Mouse (Mus musculus): ENCODE data around the gene Fbxo6. TPM values are rescaled to one million over a fixed set of nuclear protein-coding genes. Genes with fewer than 3 reads are reported as not detected.
"Not testable (repeated sequence)": the region's sequence is repeated elsewhere in the genome, so short reads cannot be mapped to it uniquely, and the experiment has no call there.

Gene Fbxo6
- polyA plus RNA-seq, 1 experiment: 34.0 TPM

- H3K27ac ChIP-seq (ENCODE audit: insufficient read depth, low read length): no peak overlapping the region
- 53% methylated on average over 9 of the region's 9 CpGs for WGBS
- H3K4me3 ChIP-seq (replicated peaks; ENCODE audit: insufficient read depth, low read depth, low read length): no peak overlapping the region
- peaks cover 12% of the 10 kb centered on the region for H3K4me1 ChIP-seq (ENCODE audit: control insufficient read depth, insufficient read depth, low read length)
- no peaks in the 10 kb centered on the region for H3K27me3 ChIP-seq (ENCODE audit: control insufficient read depth, insufficient read depth, low read length)
- no peak for DNase-seq
- TF ChIP-seq CTCF (IDR thresholded peaks at IDR 0.05; ENCODE audit: borderline replicate concordance, insufficient read depth, low read depth, low read length) (no peak), POLR2A (IDR thresholded peaks at IDR 0.05; ENCODE audit: borderline replicate concordance, insufficient read depth, low read length) (no peak)
Measured at GRCm38 (mm10) chr4:148120555-148120954, 31.4 kb downstream of the Fbxo6 start.

DNA sequence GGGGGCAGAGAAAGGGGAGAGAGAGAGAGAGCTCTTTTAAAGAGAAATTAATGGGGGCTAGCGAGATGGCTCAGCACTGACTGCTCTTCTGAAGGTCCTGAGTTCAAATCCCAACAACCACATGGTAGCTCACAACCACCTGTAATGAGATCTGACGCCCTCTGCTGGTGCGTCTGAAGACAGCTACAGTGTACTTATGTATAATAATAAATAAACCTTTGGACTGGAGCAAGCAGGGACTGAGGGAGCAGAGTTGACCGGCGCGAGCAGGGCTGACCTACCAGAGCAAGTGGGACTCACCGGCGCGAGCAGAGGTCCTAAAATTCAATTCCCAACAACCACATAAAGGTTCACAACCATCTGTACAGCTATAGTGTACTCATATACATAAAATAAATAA, 32.4 kb downstream of the Fbxo6 start:
- H3K4me1 ChIP-seq (ENCODE audit: control insufficient read depth, insufficient read depth, low read length): peaks cover 12% of the 10 kb centered on the region
- H3K4me3 ChIP-seq (replicated peaks; ENCODE audit: insufficient read depth, low read depth, low read length); DNase-seq; H3K27me3 ChIP-seq (ENCODE audit: control insufficient read depth, insufficient read depth, low read length); H3K27ac ChIP-seq (ENCODE audit: insufficient read depth, low read length): not testable (repeated sequence)
- 91% methylated on average over 9 of the region's 9 CpGs for WGBS

DNA sequence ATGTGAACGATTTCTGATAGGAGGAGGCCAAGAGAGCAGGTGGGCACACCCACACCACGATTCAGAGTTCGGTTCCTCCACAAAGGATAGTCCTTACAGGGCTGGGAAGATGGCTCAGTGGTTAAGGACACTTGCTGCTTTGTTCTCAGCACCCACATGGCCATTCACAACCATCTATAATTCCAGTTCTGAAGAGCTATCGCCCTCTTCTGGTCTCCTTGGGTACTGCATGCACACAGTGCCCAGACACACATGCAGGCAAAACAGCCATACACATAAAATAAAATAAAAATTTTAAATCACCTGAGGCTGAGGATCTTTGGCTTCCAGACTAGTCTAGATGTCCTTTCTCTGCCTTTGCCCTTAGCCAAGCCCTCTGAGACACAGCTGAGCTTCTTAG, 34.5 kb downstream of the Fbxo6 start:
- no peak overlapping the region for H3K27ac ChIP-seq (ENCODE audit: insufficient read depth, low read length)
- peaks cover 10% of the 10 kb centered on the region for H3K4me1 ChIP-seq (ENCODE audit: control insufficient read depth, insufficient read depth, low read length)
- H3K27me3 ChIP-seq (ENCODE audit: control insufficient read depth, insufficient read depth, low read length): no peaks in the 10 kb centered on the region
- WGBS: 75% methylated on average over 4 of the region's 4 CpGs
- no peak for DNase-seq
- H3K4me3 ChIP-seq (replicated peaks; ENCODE audit: insufficient read depth, low read depth, low read length): no peak overlapping the region
- TF ChIP-seq CTCF (IDR thresholded peaks at IDR 0.05; ENCODE audit: borderline replicate concordance, insufficient read depth, low read depth, low read length) (peak; percentile 19; the same call in 1 of the 2 replicates), POLR2A (IDR thresholded peaks at IDR 0.05; ENCODE audit: borderline replicate concordance, insufficient read depth, low read length) (no peak)

GRCm38 (mm10) chr4:148116657-148117056, 35.3 kb downstream of the Fbxo6 start:
- H3K27me3 ChIP-seq (ENCODE audit: control insufficient read depth, insufficient read depth, low read length): no peaks in the 10 kb centered on the region
- WGBS: 88% methylated on average over 4 of the region's 4 CpGs
- H3K27ac ChIP-seq (ENCODE audit: insufficient read depth, low read length): no peak overlapping the region
- H3K4me1 ChIP-seq (ENCODE audit: control insufficient read depth, insufficient read depth, low read length): peaks cover 5% of the 10 kb centered on the region; the same call in 1 of the 2 replicates
- no peak overlapping the region for H3K4me3 ChIP-seq (replicated peaks; ENCODE audit: insufficient read depth, low read depth, low read length)
- DNase-seq: no peak
- TF ChIP-seq POLR2A (IDR thresholded peaks at IDR 0.05; ENCODE audit: borderline replicate concordance, insufficient read depth, low read length) (no peak), CTCF (IDR thresholded peaks at IDR 0.05; ENCODE audit: borderline replicate concordance, insufficient read depth, low read depth, low read length) (peak; percentile 25; the same call in 1 of the 2 replicates)

GRCm38 (mm10) chr4:148115467-148115866, 36.5 kb downstream of the Fbxo6 start:
- no peak overlapping the region for H3K27ac ChIP-seq (ENCODE audit: insufficient read depth, low read length)
- TF ChIP-seq POLR2A (IDR thresholded peaks at IDR 0.05; ENCODE audit: borderline replicate concordance, insufficient read depth, low read length): no peak
- TF ChIP-seq CTCF (IDR thresholded peaks at IDR 0.05; ENCODE audit: borderline replicate concordance, insufficient read depth, low read depth, low read length): no peak
- H3K4me1 ChIP-seq (ENCODE audit: control insufficient read depth, insufficient read depth, low read length): no peaks in the 10 kb centered on the region
- peak in 1 of 2 experiments; percentile 31 for DNase-seq
- no peaks in the 10 kb centered on the region for H3K27me3 ChIP-seq (ENCODE audit: control insufficient read depth, insufficient read depth, low read length)
- 18% methylated on average over 15 of the region's 15 CpGs for WGBS
- H3K4me3 ChIP-seq (replicated peaks; ENCODE audit: insufficient read depth, low read depth, low read length): no peak overlapping the region

GRCm38 (mm10) chr4:148114758-148115391, 37.1 kb downstream of the Fbxo6 start:
- Histone ChIP-seq H3K27me3 (ENCODE audit: control insufficient read depth, insufficient read depth, low read length) (no peaks in the 10 kb centered on the region), H3K4me3 (replicated peaks; ENCODE audit: insufficient read depth, low read depth, low read length) (peak overlapping the region; percentile 3), H3K4me1 (ENCODE audit: control insufficient read depth, insufficient read depth, low read length) (no peaks in the 10 kb centered on the region), H3K27ac (ENCODE audit: insufficient read depth, low read length) (no peak overlapping the region)
- TF ChIP-seq POLR2A (IDR thresholded peaks at IDR 0.05; ENCODE audit: borderline replicate concordance, insufficient read depth, low read length) (no peak), CTCF (IDR thresholded peaks at IDR 0.05; ENCODE audit: borderline replicate concordance, insufficient read depth, low read depth, low read length) (peak; percentile 99)
- peak; percentile 79 to 90 for DNase-seq
- 7% methylated on average over 15 of the region's 15 CpGs for WGBS

GRCm38 (mm10) chr4:148112519-148112918, 39.4 kb downstream of the Fbxo6 start:
- TF ChIP-seq CTCF (IDR thresholded peaks at IDR 0.05; ENCODE audit: borderline replicate concordance, insufficient read depth, low read depth, low read length) (no peak), POLR2A (IDR thresholded peaks at IDR 0.05; ENCODE audit: borderline replicate concordance, insufficient read depth, low read length) (no peak)
- peaks cover 11% of the 10 kb centered on the region for H3K4me1 ChIP-seq (ENCODE audit: control insufficient read depth, insufficient read depth, low read length)
- H3K4me3 ChIP-seq (replicated peaks; ENCODE audit: insufficient read depth, low read depth, low read length): no peak overlapping the region
- H3K27ac ChIP-seq (ENCODE audit: insufficient read depth, low read length): no peak overlapping the region
- no peak for DNase-seq
- no peaks in the 10 kb centered on the region for H3K27me3 ChIP-seq (ENCODE audit: control insufficient read depth, insufficient read depth, low read length)
- 88% methylated on average over 12 of the region's 12 CpGs for WGBS

DNA sequence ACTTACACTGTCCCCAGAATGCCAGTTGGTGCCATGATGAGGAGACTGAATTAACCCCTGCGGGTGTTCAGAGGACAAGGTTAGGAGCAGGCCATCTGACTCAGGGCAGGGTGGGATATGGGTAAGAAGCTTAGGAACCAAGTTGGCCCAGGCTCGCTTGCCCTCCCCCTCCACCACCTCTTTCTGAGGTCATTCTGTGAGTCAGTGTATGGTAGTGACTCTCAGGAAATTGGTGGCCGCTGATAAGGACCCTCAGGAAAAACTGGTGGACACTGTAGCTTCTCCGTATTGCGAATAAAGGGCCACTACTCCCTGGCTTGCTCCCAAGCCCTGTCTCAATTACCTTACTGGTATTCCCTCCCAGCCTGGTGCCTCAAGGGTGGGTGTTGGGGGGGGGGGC, 42.7 kb downstream of the Fbxo6 start:
- TF ChIP-seq CTCF (IDR thresholded peaks at IDR 0.05; ENCODE audit: borderline replicate concordance, insufficient read depth, low read depth, low read length) (no peak), POLR2A (IDR thresholded peaks at IDR 0.05; ENCODE audit: borderline replicate concordance, insufficient read depth, low read length) (no peak)
- Histone ChIP-seq H3K4me3 (replicated peaks; ENCODE audit: insufficient read depth, low read depth, low read length) (no peak overlapping the region), H3K27me3 (ENCODE audit: control insufficient read depth, insufficient read depth, low read length) (no peaks in the 10 kb centered on the region), H3K4me1 (ENCODE audit: control insufficient read depth, insufficient read depth, low read length) (peaks cover 11% of the 10 kb centered on the region), H3K27ac (ENCODE audit: insufficient read depth, low read length) (no peak overlapping the region)
- DNase-seq: no peak
- 80% methylated on average over 5 of the region's 5 CpGs for WGBS
